Mouse (Mus musculus): ENCODE measurements around the gene Ctrb1.

Ctrb1 gene

DNA sequence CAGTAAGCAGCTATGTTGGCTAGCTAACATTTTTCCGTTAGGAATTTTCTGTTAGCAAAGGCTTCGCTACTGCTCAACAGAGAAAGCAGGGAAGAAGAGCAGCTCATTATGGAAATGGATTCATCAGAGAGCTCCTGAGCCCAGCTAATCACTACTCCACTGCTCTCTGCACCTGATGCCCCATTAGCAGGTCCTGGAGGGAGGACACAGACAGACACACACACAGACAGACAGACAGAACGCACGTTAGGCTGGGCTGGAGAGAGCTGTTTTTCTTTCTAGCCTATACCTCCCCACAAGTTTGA, 26.6 kb upstream of the Ctrb1 start:
- no peak for DNase-seq (ENCODE audit: low read depth, low spot score)

DNA sequence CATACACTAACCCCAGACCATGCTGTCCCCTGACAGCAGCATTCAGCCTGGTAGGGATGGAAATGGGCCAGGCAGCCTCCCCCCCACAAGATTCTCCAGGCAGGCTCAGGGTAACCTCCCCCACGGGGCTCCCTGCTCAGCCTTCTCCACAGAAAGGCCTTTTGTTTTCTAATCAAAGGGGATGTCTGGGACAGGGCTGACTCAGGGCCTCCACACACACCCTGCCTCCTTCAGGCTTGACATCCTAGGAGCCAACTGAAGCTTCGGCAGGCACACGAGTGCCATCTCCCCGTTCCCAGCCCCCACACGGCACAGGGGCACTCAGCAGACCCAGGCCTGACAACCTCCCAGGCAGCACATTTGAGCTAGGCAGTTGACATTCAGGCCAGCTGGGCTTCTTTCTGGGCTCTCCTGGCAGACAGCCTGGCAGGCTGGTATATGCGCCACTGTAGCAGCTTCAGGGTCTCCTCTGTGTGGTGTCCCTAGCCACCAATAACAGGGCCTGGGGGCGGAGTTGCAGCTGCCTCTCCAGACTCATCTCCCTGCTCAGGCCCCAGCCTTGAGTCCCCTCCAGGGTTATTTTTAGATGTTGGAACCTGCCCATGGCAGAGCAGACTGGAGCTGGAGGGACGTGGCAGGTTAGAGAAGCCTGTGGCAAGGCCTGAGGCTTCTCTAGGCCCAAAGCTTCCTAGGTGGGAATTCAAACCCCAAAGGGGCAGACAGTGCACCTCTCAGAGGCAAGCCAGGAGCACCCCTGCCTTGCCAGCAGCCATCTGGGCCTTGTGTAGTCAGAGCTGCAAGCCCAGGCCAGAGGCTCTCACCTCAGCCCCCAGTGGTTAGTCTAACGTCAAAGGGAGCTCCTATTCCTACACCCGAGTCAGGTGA, 26.0 kb upstream of the Ctrb1 start:
- no peak for DNase-seq (ENCODE audit: low read depth, low spot score)

DNA sequence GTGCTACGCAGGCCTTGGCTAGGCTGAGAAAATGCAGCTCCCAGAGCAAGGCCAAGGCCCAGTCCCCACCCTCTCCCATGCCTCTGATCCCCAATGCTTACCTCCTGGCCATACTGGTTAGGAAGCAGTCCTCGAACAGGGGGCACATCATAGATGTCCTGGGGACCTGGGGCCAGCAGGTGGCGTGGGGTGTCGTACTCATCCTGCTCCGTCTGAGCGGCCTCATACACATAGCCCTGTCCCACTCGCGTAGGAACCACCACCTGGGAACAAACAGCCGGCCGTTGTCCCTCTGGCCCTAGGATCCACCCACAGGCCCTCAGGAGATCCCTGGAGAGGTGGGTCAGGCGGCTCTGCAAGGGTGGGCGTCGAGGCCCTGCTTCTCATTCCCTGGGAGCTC, 24.7 kb upstream of the Ctrb1 start:
- no peak for DNase-seq (ENCODE audit: low read depth, low spot score)

DNA sequence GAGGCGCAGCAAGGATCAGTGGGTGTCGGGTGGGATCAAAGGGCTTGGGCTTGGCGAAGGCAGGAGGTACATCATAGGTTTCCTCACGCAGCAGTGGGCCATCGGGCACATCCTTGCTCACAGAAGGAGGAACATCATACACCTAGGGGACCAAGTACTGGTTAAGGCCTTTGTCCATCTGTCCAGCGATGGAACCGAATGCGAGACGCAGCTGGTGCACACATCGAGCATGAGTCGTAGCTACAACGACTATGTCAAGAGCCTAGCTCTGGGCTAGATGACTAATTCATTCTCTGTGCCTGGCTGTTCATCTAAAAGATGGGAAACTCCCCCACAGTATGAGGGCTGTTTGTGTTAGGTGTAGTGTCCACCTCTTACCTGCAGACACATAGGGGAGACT, 23.5 kb upstream of the Ctrb1 start:
- DNase-seq (ENCODE audit: low read depth, low spot score), result no peak

DNA sequence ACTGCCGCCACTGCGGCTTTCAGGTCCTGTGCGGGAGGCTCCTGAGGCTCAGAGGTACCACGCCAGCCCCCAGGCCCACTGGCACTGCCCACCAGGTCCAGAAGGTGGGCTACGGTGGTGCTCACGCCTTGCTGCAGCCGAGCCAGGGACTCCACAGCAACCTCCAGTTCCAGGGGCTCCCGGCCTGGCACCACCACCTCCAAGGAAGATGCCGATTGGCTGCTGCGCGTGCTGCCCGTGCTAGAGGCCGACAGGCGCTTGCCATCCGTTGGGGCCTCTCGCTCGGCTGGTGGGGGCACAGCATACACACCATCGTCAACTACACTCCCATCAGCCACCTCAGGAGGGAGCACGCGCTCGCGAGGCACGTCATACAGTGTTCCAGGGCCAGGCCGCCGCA, 23.0 kb upstream of the Ctrb1 start:
- DNase-seq (ENCODE audit: low read depth, low spot score), result no peak

DNA sequence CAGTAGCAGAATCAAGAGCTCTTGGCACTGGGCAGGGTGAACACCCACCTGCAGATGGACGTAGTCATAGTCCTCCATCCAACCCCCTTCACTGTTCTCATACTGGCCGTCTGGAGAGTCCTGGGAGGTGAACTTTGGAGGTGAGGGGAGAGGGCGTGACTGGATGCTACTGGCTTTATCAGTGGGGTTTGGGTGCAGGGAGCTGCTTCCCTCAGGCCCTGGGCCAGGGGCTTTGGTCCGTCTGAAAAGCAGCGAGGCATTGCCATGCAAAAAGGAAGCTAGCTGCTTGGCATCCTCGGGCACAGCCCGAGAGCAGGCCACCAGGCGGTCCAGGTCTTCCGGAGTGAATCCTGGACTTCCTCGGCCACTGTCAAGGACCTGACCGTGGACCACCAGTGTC, 22.5 kb upstream of the Ctrb1 start:
- no peak for DNase-seq (ENCODE audit: low read depth, low spot score)

DNA sequence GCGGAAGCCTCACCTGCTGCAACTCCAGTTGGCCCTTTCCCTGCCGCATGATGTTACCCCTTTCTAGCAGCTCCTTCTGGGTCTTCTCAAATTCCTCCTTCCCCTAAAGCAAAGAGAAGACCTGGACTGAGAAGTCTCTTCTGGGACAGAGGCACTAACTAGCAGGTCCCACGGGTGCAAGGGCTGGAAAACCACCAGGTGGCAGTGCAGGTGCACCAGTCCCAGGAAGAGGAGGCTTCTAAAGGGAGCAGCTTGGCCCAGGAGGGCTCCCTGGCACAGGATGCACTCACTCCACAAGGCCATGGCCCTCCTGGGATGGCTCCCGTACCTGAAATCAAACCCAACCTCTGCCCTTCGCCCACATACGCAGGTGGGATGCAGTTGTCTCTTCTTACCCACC, 21.8 kb upstream of the Ctrb1 start:
- peak; percentile 76 for DNase-seq (ENCODE audit: low read depth, low spot score)

DNA sequence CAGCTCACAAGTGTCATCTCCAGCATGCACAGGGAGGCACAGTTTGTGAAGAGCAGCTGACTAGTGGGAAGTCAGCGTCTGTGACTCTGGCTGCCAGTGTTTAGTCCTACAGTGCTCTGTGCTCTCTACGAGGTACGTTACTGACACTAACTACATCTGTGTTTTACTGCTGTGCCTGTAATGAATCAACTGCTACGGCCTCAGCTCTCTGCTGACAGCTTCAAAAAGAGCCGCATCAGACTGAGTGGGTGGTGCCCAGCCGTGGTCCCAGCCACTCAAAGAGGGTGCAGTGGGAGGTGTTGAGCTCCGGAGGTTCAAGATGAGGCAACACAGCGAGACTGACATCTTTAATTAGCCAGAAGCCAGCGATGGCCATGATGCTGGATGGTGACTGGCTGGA, 21.3 kb upstream of the Ctrb1 start:
- DNase-seq (ENCODE audit: low read depth, low spot score), result no peak

DNA sequence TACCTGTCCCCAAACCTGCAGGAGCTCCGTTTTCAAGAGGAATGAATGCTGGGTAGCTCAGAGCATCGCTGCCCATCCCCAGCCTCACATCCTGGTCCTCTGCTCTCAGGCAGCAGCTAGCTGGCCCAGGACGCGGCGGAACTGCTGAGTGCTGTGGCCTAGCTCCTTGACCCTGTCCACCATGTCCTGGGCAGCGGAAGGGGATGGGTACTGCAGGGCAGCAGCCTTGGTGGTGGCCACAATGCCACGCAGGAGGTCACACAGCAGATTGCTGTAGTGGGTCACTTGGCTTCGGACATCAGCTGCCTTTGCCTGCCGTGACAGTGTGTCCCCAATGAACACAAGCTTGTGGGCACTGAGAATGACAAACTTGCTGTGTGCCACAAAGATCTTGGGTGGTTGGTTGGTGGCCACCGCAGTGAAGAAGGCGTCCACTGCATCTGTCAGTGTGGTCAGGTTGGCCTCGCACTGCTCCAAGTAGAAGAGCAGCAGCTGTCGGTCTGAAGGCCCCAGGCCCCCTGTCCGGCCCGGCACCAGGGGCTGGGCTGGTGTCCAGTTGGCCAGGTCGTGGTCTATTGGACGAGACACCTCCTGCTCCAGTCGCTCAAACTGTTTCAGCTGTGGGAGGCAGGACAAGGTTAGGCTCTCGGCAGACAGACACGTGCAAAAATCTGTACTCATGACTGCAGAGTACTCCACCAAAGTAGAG, 20.1 kb upstream of the Ctrb1 start:
- no peak for DNase-seq (ENCODE audit: low read depth, low spot score)

DNA sequence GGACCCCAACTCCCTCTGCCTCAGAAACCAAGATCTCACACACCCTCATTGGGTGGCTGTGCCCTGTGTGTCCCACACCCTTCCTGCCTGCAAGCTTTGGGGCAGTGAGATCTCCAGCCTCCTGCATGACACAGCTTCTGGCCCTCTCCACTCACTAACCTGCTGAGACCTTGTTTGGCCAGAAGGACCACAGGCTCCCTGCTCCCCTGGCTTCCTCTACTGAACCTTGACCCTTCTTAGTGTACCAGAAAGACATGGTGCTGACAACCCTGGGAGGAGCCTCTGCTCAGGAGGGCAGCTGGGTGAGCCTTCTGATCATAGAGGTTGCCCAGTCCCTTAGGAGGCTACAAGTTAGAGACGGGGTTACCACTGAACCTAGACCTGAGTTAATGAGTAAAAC, 18.4 kb upstream of the Ctrb1 start:
- DNase-seq (ENCODE audit: low read depth, low spot score), result no peak

DNA sequence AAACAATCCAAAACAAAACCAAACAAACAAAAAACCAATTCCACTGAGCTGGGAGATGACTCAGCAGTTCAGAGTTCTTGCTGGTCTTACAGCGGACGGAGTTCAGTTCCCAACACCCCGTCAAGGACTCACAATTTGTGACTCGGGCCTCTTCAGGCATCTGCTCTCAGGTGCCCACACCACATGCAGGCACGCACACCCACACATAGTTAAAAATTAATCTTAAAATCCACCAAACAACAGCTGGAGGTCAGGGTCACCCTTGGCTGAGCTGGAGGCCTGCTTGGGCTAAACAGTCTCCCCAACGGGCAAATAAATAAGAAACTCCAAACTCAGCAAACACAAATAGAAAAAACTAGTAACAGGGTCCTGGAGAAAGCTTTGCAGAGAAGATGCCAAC, 17.5 kb upstream of the Ctrb1 start:
- no peak for DNase-seq (ENCODE audit: low read depth, low spot score)

DNA sequence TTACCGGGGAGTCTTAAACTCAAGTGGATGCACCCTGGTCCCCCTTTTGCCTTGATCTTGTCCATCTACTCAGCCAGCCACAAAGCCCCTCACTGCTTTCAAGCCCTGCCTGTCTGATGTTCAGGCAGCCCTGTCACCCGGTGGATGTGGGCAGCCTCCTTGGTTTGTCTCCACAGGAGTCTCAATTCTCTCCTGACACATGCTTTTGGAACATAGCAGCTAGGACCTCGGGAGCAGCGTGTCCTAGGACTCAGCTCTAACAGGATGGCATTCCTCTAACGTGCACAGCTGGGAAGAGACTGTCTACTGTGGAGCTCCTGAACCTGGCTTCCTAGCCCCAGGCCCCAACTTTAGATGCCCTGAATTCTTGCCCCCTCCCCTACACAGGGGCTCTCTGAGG, 14.9 kb upstream of the Ctrb1 start:
- DNase-seq (ENCODE audit: low read depth, low spot score), result no peak

DNA sequence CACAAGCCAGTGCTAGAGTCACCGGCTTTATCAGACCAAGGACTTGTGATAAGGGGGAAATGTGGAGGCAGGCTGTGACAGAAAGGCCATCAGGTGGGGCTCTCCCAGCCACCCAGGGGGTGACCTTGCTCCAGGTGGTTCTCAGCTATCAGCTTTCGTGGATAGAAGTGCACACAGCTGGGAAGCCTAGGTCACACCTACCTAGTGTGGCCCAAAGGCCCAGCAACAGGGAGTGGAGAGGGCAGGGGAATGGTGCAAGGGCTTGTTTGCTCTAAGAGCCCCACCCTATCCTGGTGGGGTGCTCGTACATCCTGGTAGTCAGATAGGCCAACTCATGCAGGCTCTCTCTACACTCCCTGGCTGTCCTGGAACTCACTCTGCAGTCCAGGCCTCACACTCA, 14.4 kb upstream of the Ctrb1 start:
- DNase-seq (ENCODE audit: low read depth, low spot score), result no peak

DNA sequence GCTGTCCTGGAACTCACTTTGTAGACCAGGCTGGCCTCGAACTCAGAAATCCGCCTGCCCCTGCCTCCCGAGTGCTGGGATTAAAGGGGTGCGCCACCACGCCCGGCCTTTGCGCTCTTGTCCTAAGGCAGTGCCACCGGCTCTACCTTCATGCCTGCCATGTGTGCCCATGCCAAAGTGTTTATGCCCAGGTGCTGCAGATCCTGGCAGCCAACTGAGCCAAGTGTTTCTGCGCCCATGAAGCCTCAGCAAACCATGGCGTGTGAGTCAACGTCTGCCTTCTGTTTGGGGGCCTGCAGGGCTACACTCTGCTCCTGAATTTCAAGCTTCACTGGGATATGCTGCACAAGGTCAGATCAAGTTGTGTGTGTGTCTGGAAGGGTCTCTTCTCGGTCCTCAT, 13.8 kb upstream of the Ctrb1 start:
- no peak for DNase-seq (ENCODE audit: low read depth, low spot score)

DNA sequence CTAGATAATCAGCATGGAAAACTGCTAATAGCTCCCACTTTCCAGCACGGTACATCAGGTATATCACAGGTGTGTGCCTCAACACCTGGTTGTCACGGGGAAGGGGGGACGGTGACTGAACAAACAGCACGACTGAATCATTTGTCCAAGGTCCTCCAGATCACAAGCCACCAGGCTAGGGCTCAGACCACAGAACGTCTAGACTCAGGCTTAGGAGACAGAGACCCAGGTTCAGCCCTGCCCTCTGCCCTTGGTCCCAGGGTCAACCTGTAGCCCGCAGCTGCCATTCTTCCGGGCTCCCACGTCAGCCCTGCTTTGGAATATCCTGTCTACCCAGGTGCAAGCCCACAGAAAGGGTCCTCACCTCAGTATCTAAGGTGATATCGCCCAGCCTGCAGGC, 10.6 kb upstream of the Ctrb1 start:
- DNase-seq (ENCODE audit: low read depth, low spot score), result no peak

DNA sequence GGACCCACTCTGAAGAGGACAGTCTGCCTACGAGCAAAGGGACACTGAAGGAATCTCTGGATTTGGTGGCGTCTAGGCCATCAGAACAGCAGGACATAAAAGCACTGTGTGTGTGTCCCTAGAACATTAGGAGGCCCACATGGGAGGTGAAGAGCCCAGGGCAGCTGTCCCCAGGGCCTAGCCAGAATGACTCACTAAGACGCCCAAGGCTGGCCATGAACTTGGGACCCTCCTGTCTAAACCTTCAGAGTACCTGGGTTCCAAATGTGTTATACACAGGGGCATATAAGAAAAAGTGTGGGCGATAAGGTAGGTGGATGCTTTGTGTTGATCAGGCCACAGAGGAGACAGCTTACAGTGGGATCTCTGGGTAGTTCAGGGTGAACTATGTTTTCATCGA, 9.9 kb upstream of the Ctrb1 start:
- no peak for DNase-seq (ENCODE audit: low read depth, low spot score)

DNA sequence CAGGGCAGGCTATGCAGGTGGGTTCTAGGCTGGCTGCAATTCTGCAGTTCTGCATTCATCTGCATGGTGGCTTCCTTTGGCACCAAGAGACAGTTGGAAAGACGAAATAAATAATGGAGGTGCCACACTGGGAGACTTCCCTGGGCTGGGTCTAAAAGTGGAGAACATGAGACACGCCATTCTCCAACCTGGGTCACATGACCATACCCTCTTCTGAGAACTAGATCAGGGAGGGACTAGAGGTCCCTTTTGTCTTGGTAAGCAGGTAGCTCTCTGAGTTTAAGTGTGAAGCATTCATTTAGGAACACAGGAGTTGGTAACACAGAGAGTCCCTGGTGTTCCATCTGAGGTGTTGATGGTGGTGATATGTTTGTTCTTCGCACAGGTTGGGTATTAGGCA, 9.4 kb upstream of the Ctrb1 start:
- DNase-seq (ENCODE audit: low read depth, low spot score), result no peak

DNA sequence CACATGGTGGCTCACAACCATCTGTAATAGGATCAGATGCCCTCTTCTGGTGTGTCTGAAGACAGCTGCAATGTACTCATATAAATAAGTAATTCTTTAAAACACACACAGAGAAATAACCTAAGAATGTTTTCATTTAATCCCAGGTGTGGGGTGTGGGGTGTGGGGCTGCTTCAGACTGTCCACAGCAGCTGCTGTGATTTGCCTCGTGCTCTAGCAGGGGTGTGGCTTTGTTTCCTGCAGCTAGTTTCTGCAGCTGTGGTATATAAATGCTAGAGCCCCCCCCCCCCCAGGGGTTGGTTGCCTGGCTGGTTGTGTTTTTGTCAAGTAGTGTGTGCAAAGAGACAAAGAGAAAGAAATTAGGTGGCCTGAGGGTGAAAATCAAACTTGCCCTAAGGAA, 8.2 kb upstream of the Ctrb1 start:
- no peak for DNase-seq (ENCODE audit: low read depth, low spot score)

DNA sequence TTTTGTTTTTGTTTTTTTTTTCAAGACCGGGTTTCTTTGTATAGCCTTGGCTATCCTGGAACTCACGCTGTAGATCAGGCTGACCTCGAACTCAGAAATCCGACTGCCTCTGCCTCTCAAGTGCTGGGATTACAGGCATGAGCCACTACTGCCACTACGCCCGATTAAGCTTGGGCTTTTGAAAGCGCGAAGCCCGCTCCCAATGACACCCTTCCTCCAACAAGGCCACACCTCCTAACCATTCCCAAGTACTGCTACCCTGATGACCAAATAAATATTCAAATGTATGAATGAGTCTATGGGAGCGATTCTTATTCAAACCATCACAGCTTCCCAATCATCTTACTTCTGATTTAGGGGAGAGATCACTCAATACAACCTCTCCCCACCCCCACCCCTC, 6.8 kb upstream of the Ctrb1 start:
- peak; percentile 57 for DNase-seq (ENCODE audit: low read depth, low spot score)

DNA sequence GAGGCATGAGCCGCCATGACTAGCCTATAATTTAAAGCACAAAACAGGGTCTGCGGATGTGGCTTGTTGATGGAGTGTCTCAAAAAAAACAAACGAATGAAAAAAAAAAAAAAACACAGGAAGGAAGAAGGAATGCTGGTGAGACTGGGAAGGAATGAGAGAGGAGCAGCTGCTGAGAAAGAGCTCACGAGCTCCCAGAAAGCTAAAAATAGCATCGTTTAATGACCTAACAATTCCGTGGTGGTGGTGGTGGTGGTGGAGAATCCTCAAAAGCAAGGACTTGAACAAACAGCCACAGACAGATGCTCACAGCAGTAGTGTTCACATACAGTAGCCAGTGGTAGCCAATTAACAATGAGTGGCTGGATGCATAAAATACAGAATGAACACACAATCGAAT, 4.6 kb upstream of the Ctrb1 start:
- DNase-seq (ENCODE audit: low read depth, low spot score), result no peak

DNA sequence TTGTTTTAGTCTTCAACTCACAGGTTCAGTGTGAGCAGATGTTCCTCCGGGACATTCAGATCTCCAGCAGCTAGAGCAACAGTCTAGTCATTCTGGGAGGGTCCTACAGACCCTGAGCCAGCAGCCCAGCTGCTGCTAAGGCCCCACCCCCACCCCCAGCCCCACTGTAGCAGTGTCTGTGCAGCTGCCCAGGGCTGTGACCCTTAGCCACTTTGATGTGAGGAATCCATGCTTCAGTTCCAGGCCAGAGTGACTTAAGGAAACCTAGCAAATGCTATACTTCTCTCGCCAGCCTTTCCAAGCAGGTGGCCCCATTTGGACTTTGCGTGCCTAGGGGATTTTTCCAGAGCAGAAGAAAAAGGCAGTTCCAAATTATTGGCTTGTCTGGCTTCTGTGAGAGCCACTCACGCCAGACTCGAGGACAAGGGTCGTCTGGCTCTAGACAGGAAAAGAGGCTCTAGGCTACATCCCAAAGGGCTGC, 2.5 kb upstream of the Ctrb1 start:
- DNase-seq (ENCODE audit: low read depth, low spot score), result no peak

DNA sequence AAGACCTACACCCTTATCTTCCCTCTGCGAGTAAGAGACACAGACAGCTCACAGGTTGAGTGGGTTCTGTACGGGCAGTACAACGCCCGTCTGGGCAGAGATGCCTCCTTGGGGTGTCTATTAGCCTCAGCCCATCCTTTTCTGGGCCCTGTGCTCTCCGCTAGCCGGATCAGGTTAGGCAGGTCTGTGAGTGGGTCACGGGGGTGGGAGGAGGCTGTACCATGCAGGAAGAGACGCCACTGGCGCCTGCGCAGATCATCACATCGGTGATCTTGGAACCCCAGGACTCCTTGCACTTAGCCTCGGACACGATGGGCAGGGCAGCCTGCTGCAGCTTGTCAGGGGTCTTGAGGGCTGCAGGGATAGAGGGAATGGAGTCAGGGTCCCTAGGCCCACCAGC, 3.9 kb downstream of the Ctrb1 start:
- peak; percentile 81 for DNase-seq (ENCODE audit: low read depth, low spot score)

DNA sequence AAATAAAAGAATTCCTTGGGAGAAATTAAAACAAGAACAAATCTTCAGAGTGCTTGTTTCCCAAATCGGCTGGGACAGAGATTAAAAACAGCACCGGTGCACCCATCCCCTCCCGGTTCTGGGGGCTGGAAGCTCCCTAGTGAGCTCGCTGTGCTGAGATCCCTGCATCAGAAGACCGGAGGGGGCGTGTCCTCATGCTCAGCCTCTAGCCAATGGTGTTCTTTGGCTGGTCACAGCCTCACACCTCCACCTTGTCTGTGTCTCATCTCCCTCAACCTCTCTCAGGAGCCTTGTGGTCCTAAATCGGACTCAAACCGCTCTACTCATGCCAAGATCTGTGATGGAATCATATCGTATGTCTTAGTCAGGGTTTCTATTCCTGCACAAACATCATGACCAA, 8.3 kb downstream of the Ctrb1 start:
- peak; percentile 64 for DNase-seq (ENCODE audit: low read depth, low spot score)

All from R1 (cell line).